Mouse (Mus musculus) granulocyte monocyte progenitor cell, adult 5-6 weeks (primary cell): Measurements from ENCODE around the gene Dnah7a. TPM values are rescaled to one million over a fixed set of nuclear protein-coding genes. Genes with fewer than 3 reads are reported as not detected.
"Not testable (repeated sequence)": the region's sequence is repeated elsewhere in the genome, so short reads cannot be mapped to it uniquely, and the experiment has no call there.

Source experiments
- ATAC-seq: replicated peaks from 2 replicates; pipeline ENCODE4 v1.8.0; 2016; ENCODE audit warnings: mild to moderate bottlenecking, moderate TSS enrichment, inconsistent platforms; ENCODE audit not compliant: poor library complexity, severe bottlenecking
- total RNA-seq, 2 experiments: library from RNA; stranded (forward) in 1 of 2; stranded (reverse) in 1 of 2; fragments of 200-712, 200-1000 nt in 1 of 2; fragments of >200 nt in 1 of 2; fragmentation: Nextera tagmentation in 1 of 2; gene quantifications; 2 replicates each; pipeline ENCODE4 v1.2.3; 2014 to 2017

Dnah7a gene
- total RNA-seq, 2 experiments from 2014 or later, result not detected

DNA sequence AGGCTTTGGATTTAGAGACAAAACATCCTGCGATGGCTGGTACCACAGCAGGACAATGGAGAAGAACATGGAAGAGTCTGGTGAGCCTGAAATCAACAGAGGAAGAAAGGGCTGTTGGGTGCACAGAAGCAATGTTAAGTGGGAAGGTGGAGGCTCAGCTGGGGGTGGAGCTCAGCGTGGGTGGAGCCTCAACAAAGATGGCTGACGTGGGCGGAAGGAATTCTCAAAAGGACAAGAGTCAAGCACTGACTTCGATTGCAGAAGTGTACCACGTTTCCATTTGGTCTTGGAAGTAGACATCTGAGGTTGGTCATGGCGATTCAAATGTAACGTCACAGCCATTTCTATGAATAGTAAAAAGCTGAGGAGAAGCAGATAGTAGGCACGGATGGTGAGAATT is 4.5 kb upstream of the Dnah7a start:
- ATAC-seq, result no peak

DNA sequence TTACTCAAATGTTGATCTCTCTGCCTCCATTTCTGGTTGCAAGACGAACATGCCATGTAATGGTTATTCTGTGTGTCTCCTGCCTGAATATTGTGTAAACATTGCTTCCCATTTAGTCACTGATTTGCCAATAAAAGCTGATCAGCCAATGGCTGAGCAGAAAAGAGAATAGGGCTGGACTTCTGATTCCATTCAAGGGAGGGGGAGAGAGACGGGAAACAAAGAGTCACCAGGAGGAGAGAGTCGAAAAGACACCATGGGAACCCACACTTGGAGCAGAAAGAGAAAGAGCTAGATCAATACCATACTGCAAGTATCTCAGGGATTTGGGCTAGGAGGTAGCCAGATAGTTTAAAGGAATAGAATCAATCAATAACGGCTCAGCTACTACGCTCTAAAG is 3.0 kb upstream of the Dnah7a start:
- ATAC-seq, result not testable (repeated sequence)

DNA sequence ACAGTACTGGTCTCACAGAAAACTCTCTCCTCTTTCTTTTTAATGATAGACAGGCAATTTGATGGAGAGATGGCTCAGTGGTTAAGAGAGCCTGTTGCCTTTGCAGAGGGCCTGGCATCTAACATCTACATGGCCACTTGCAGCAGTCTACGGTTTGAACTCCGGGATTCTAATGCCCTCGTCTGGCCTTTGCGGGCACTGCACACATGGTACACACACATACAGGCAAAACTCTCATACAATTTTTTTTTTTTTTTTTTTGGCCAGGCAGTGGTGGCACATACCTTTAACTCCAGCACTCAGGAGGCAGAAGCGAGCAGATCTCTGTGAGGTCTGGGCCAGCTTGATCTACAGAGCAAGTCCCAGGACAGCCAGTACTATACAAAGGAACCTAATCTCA is 2.4 kb downstream of the Dnah7a start:
- ATAC-seq, result peak; percentile 43

DNA sequence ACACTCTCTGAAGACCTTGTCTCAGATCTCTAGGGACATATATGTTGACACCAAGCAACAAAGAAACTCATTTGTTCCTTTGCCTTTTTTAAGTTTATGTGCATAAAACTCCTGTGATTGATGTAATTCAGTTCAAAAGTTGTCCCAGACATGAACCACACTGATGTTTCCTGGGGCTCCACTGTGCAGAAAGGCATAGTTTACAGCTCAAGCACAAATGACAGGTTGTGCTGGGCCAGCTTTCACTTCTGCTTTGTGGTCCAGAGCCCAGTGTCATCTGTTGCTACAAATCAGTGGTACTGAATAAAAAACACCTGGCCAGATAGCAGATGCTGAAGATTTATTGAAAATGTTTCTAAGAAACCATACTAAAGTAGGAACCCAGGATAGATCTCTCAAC is 42.3 kb downstream of the Dnah7a start:
- ATAC-seq, result not testable (repeated sequence)

DNA sequence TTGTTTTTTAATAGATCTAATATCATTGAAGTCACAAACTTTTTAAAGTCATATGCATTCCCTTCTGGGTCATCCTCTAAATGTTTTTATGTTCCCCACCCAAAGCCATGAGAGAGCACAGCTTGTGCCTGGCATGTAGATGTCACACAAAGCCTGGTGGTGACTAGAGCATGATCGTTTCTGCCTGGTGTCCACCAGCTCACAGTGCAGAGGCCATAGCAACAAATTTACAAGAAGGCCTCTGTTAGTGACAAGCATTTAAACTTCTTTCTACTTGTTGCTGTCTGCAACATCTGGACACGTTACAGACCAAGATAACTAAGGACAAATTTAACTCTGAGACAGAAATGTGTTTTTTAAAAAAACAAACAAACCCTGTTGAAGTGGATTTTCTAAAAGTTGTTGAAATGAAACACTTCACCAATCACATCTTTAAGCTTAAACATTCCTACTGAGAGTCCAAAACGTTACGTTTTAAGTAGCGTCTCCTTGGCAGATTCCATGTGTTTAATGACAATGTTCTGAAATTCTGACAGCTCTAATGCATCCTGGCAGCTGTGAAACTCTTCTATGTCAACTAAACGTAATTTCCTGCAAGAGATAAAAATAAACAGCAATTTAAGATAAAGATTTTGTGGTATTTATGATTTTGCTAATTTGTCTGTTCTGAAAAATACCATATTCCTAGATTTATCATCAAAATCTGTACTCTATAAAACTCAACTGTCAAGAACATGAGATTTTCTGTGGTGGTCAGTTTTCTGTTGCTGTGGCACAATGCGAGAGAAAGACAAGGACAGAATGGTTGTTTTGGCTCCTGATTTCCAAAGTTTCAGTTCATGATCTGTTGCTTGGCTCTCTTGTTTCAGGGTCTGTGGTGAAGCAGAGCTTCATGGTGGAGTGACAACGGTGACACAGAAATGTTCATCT is 66.5 kb downstream of the Dnah7a start:
- ATAC-seq, result no peak

DNA sequence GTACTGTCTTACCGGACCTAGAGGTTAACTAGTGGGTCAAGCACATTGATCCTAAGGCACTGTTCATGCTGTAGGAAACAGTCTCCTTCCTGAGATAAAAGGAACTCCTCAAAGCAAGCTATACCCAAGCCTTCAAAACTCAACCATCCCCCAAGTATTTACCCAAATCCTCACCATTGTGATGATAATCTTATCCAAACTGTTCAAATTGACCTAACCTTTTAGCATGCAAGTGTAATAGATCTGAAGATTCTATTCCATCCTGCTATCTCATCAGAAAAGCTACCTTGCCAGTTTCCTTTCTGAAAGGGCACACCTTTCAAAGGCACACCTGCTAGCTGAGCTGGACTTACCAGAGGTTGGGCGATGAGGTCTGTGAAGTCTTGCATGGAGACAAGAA is 70.9 kb downstream of the Dnah7a start:
- not testable (repeated sequence) for ATAC-seq

DNA sequence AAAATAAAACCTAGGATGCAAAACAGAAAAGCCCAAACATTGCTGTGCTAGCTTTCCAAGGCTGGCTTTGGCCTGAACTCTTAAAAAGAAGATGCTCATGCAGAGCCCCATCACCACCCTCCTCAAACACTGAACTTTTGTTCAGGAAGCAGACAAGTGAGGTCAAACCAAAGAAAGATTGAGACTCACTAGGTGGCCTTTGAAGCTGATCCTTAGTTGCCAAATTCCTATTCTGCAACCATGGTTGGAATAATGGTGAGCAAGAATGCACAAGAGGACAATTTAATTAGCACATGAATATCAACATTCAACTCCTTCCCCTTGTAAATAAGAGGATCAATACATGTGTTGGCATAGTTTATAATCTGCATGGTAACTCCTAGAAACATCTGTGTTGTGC is 74.5 kb downstream of the Dnah7a start:
- not testable (repeated sequence) for ATAC-seq

DNA sequence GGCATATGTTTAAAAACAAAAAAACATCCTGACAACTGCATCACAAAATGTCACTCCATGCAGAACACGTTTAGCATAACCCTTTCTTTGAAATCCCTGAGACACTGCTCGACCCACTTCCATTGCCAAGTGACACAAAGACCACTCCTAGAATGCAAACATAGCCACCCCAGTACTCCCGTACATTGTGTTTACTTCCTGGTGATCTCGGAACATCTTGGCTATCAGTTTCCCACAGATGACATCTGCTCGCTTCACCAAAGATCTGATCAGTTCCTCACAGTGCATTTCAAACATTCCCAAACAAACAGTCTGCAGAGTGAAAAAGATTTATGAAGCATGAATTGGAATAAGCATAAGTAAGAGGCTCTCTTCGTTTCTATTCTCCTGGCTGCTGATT is 76.6 kb downstream of the Dnah7a start:
- ATAC-seq, result no peak

DNA sequence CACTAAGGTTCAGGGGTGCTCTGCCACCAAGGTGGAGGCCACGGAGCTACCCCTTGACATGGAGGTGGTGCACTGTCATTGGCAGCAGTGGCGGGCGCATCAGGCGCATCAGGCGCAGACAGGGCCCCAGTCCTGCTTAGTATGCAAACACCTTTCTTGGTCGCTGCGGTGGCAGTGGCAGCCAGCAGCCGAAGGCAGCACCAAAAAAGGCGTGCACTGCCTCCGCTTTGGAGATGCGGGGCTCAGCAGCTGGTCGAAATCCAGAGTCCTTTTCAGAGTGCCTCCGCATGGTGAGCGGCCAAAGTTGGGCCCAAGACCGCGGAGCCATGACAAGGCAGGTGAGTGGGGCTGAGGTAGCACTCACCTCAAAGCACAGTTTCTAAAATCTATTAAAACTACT is 93.1 kb downstream of the Dnah7a start:
- ATAC-seq, result no peak

DNA sequence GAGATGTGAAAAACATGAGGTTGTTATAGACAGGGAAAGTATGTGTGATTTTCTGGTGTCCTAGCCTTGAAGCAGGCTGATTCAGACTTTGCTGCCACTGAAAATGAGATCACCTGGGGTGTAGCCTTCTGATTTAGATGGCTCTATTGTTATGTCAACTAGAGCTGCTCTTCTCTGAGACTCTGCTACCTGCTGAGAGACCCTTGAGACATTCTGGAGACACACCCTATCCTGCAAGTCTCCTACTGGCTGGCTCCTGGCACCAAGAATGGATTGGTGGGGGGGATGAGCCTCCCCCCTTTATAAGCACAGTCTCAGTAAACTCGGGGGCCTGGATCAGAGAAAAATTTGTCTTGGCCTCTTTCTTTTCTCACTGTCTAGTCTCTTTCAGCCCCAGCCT is 125.3 kb downstream of the Dnah7a start:
- ATAC-seq, result not testable (repeated sequence)

DNA sequence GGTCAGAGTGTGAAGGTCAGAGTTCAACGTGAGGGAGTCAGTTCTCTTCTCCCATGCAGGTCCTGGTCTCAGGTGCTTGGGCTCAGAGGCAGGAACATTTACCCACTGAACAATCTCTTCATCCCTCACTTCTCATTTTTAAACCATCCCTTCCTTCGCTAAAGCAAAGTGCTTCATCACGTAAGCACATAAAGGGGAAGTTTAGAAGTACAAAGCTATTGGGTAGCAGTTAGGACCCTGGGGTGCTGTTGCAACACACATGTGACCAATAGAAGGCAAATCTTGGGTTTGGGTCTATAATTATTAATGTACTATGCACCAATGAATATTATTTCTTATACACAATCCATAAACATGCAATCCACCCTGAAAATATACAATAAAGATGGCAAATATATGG is 148.7 kb downstream of the Dnah7a start:
- ATAC-seq, result peak; percentile 74

DNA sequence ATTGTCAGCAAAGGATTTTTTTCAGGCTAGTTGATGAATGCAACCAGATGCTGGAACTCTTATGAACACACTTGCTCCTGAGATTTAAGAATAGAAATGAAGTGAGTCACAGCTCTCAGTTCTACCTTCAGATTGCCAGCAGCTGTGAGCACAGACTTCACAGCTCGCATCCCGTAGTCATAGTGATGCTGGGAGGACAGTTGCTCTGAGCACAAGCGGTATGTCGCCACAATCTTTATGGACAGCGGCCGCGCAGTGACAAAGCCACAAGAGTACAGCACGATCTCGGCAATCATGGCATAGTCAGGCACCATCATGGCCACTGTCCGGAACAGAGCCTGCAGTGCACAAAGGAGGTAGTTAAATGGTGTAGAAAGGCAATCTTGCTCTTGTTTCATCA is 159.6 kb downstream of the Dnah7a start:
- ATAC-seq, result not testable (repeated sequence)

DNA sequence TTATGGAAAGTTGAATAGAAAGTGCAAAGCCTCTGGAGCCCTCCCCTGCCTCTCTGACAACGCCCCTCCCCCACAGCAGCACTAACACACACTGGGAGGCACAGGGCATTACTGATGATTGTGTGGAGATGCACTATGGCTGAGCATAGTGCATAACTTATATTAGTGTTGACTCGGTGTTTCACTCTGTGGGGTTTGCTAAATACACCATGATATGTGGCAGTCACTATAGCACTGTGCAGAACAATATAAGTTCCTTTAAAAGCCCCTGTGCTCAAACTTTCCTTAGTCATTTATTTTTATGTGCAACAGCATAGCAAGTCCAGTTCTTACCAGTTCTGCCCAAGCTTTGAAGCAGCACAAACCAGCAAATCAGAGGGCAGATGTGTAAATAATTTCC is 168.2 kb downstream of the Dnah7a start:
- ATAC-seq, result not testable (repeated sequence)

DNA sequence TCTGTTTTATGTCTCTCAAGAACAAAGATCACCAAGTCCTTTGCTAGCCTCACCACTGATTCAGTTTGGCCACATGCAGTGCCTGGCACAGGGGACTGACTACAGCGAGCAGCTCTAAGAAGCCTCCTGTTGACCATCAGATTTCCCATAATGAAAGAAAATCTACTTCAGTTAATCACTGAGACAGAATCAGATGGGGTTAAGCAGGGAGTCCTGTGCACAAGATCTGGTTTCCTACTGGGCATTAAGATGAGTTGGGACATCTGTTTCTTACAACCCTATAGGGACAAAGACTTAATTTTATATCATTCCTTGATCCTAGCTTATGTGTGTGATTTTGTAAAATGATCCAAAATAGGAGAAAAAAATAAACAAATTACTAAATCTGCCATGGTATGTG is 171.8 kb downstream of the Dnah7a start:
- not testable (repeated sequence) for ATAC-seq

DNA sequence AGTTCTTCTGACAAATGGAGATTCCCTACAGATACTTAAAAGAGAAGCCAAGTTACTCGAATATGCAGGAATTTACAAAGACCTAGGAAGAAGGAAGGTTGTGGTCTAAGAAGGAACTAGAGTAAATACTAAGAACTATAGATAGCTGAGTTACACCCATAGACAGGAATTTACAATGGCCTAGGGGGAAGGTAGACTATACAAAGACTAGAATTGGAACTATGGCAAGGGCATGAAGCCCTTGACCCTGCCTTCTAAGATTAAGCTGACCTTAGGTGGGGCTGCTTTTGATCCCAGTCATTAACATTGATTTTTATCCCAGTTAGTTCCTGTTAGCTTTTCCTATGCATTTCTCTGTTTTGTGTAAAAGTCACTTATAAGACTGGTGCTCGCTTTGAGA is 180.6 kb downstream of the Dnah7a start:
- not testable (repeated sequence) for ATAC-seq

DNA sequence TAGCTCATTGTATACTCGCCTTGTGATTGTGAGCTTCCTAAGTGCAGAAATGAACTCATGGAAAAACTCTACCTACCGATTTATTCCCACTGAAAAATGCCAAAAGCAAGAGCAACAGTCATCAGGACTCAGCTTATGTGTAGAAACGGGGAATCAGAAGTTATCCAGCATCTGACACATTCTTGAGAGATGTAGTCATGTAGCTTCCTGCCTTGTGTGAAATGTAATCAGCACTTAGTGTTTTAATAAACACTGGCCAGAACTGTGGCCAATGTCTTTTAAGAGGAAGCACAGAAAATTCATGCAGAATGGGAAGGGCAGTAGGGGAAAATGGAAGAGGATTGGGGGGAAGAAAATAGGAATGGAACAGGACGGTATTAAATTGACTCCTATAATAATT is 232.9 kb downstream of the Dnah7a start:
- no peak for ATAC-seq

DNA sequence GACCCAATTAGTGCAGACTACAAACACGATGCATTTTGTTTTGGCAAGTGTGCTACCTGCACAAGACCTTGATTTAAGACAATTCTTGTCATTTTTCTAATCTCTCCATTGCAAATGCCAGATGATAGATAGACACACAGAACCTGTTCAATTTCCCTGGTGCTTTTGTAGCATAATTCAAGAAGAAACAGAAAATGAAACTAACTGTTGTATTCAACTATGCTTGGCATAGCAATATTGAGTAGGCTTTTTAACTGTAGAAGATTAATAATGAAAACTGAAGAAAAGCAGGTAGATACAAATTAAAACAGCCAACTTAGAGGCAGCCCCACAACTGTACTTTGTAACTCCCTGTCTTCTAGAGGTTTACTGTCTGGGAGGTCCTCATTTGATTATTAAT is 234.5 kb downstream of the Dnah7a start:
- not testable (repeated sequence) for ATAC-seq

DNA sequence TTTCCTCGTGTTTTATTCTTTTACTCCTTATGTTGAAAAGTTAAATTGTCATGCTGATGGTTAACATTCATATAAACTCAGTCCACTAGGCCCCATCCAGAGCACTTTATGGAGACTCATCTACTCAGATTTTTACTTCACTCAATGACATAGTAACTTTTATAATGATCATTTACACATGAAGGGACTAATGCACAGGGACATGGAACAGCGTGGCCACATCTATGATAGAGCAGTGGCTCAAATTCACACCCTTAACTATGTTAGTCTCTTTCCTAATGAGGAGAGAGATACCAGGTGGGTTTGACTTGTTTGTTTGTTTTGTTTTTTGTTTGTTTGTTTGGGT is 239.3 kb downstream of the Dnah7a start:
- ATAC-seq, result no peak

DNA sequence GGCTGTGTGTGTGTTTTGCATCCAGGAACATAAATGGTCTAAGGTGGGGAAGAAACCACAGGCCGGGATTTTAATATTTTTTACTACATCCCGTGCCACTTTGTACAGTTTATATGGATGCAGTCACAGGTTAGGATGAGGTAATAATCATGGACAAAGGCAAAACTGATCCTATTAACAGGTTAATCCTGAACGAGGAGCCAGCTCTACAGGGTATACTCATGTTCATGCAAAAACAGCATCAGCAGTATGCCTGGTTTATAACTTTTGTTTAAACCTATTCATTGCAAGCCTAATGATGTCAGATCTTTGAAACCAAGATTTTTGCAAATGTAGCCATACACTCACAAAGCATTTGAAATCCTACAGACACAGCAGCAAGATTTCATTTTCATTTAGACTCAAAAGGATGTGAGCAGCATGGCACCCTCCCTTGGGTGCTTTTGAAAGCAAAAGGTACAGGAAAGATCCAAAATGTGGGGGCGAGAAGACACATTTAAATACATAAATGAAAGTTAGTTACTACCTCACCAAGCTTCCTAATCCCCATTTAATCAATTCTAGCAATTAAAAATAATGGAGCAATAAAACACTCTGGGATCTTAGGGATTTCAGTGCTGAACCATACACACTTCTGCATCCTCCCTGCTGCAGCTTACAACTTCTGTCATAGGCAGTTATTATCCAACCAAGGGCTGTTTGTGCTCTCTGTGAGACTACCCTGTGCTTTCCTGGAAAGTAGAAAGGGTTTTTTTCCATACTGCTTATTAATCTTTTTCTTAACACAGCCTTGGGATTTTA is 239.9 kb downstream of the Dnah7a start:
- ATAC-seq, result not testable (repeated sequence)

DNA sequence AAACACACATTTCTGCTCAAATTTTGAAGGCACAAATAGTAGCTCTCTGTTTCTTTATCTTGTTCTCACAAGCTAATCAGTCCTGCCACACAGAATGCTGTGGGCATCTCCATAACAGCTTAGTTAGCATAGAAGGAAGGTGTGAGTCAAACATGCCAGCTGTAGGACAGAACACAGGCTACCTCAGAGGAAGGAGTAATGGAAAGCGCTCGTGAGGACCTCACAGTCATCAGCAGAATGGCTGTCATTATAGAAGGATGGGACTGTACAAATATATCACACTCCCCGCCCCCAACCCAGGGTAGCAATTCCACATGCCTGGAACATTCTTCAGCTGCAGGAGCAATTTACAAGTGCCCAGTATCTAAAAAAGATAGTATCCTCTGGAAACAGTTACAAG is 267.4 kb downstream of the Dnah7a start:
- ATAC-seq, result not testable (repeated sequence)

DNA sequence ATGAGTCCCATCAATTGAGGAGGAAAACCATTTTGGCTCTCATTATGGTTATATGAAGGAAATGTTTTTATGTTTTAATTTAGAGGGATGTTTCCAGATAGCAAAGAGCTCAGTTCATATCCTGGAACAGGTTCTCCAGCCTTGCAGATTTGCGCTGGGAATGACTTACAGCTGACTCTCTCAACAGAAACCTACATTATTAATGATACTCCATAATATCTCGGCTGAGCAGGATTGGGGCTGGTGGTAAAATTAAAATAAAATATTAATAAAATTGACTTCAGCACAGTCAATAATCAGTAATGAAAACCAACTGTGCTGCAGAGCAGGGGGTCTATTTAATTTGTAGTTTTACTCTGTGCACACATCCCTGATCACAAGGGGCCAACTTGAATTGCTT is 274.2 kb downstream of the Dnah7a start:
- not testable (repeated sequence) for ATAC-seq
